Mouse (Mus musculus): ENCODE data around the gene Hoxc12.

Gene Hoxc12

GRCm38 (mm10) chr15:102983716-102984115, 47.2 kb downstream of the Hoxc12 start:
- DNase-seq, result no peak

GRCm38 (mm10) chr15:102984521-102984920, 48.0 kb downstream of the Hoxc12 start:
- no peak for DNase-seq

- no peak for DNase-seq
These were observed 48.4 kb downstream of the Hoxc12 start for GRCm38 (mm10) chr15:102984925-102985324.

GRCm38 (mm10) chr15:102987124-102987833, 50.7 kb downstream of the Hoxc12 start:
- DNase-seq, result peak; percentile 90 to 97

GRCm38 (mm10) chr15:102988078-102988477, 51.5 kb downstream of the Hoxc12 start:
- DNase-seq, result no peak
